Mouse (Mus musculus): Measurements from ENCODE around the gene 4930590J08Rik.

Gene 4930590J08Rik

GRCm38 (mm10) chr6:91963429-91963828 lies 60.8 kb downstream of the 4930590J08Rik start:
- DNase-seq (ENCODE audit: low read depth), result no peak

GRCm38 (mm10) chr6:91965060-91965459 lies 62.5 kb downstream of the 4930590J08Rik start:
- DNase-seq (ENCODE audit: low read depth), result no peak

GRCm38 (mm10) chr6:91966006-91966405 lies 63.4 kb downstream of the 4930590J08Rik start:
- no peak for DNase-seq (ENCODE audit: low read depth)

- DNase-seq (ENCODE audit: low read depth), result peak; percentile 30
Observed at GRCm38 (mm10) chr6:91972201-91972646, 69.6 kb downstream of the 4930590J08Rik start.

- DNase-seq (ENCODE audit: low read depth), result no peak
Observed at GRCm38 (mm10) chr6:91973972-91974371, 71.4 kb downstream of the 4930590J08Rik start.

- no peak for DNase-seq (ENCODE audit: low read depth)
Observed at GRCm38 (mm10) chr6:91978371-91979300, 76.0 kb downstream of the 4930590J08Rik start, which contains the start of gene Fgd5. Fgd5 (plus strand) TSS chr6:91978878.

GRCm38 (mm10) chr6:91979301-91979996 lies 76.8 kb downstream of the 4930590J08Rik start:
- no peak for DNase-seq (ENCODE audit: low read depth)

- DNase-seq (ENCODE audit: low read depth), result no peak
Observed at GRCm38 (mm10) chr6:91980011-91980410, 77.4 kb downstream of the 4930590J08Rik start.

- no peak for DNase-seq (ENCODE audit: low read depth)
Observed at GRCm38 (mm10) chr6:91990101-91990500, 87.5 kb downstream of the 4930590J08Rik start.

GRCm38 (mm10) chr6:91992823-91993222 lies 90.2 kb downstream of the 4930590J08Rik start:
- no peak for DNase-seq (ENCODE audit: low read depth)

- DNase-seq (ENCODE audit: low read depth), result no peak
Observed at GRCm38 (mm10) chr6:91993795-91994505, 91.3 kb downstream of the 4930590J08Rik start.

GRCm38 (mm10) chr6:91996072-91996471 lies 93.5 kb downstream of the 4930590J08Rik start:
- DNase-seq (ENCODE audit: low read depth), result no peak
